Mouse (Mus musculus) ES-E14 (cell line): ENCODE measurements at regions not wholly inside any gene's neighbourhood (a gene's known extent, or its start where the extent isn't known, plus 50 kb on each side); places are given as distances from the start of the nearest gene placed in this dataset.

Experiments
- DNase-seq: peaks from one replicate; pipeline ENCODE4 v3.0.0-alpha.2; 2013; ENCODE audit warnings: low read depth, low spot score
- H3K27ac ChIP-seq: 2 replicates; pipeline ENCODE4 v1.5.1; 2012; ENCODE audit warnings: low read depth, mild to moderate bottlenecking, low read length, moderate library complexity, mixed read lengths; ENCODE audit not compliant: poor library complexity, insufficient read depth, severe bottlenecking
- H3K36me3 ChIP-seq: 2 replicates; pipeline ENCODE4 v1.6.1; 2012; ENCODE audit warnings: mild to moderate bottlenecking, low read length, moderate library complexity, mixed read lengths; ENCODE audit not compliant: control insufficient read depth, poor library complexity, insufficient read depth, severe bottlenecking
- H3K4me1 ChIP-seq, 2 experiments: fragments of 150-350 bp in 1 of 2; sonication (generic) in 1 of 2; 2 replicates each; pipeline ENCODE4 v1.6.1; 2012; ENCODE audit warnings: low read length in 2 of 2, mild to moderate bottlenecking in 1 of 2, mixed read lengths in 1 of 2; ENCODE audit not compliant: control insufficient read depth in 2 of 2, insufficient read depth in 2 of 2, poor library complexity in 1 of 2
- H3K4me3 ChIP-seq, 2 experiments: fragments of 150-350 bp in 1 of 2; sonication (generic) in 1 of 2; 2 replicates each; pipeline ENCODE4 v1.5.1; 2012; ENCODE audit warnings: low read length in 2 of 2, low read depth in 1 of 2, mild to moderate bottlenecking in 1 of 2, mixed read lengths in 1 of 2; ENCODE audit not compliant: insufficient read depth in 1 of 2, poor library complexity in 1 of 2, severe bottlenecking in 1 of 2
- H3K9ac ChIP-seq: 2 replicates; pipeline ENCODE4 v1.6.1; 2012; ENCODE audit warnings: low read depth, mild to moderate bottlenecking, low read length, mixed read lengths; ENCODE audit not compliant: poor library complexity, insufficient read depth, severe bottlenecking
- H3K9me3 ChIP-seq: fragments of 150-350 bp; sonication (generic); 2 replicates; pipeline ENCODE4 v1.6.1; 2012; ENCODE audit warnings: low read depth, mild to moderate bottlenecking, low read length; ENCODE audit not compliant: control insufficient read depth, insufficient read depth
- CHD2 ChIP-seq: IDR thresholded peaks from 2 replicates; pipeline ENCODE4 v1.6.1; 2014; ENCODE audit warnings: mild to moderate bottlenecking, low read depth, low read length, inconsistent platforms
- HCFC1 ChIP-seq: IDR thresholded peaks from 2 replicates; pipeline ENCODE4 v1.6.1; 2012; ENCODE audit warnings: low read length, inconsistent platforms, borderline replicate concordance; ENCODE audit not compliant: insufficient read depth
- MAFK ChIP-seq: IDR thresholded peaks from 2 replicates; pipeline ENCODE4 v1.6.1; 2014; ENCODE audit warnings: mild to moderate bottlenecking, low read depth, low read length, inconsistent platforms; ENCODE audit not compliant: insufficient read depth
- ZC3H11A ChIP-seq: IDR thresholded peaks from 2 replicates; pipeline ENCODE4 v1.6.1; 2012; ENCODE audit warnings: low read depth, mild to moderate bottlenecking, inconsistent platforms, low read length, borderline replicate concordance
- ZNF384 ChIP-seq: IDR thresholded peaks from 2 replicates; pipeline ENCODE4 v1.6.1; 2012; ENCODE audit warnings: low read depth, low read length, inconsistent platforms
- in situ Hi-C, 2 experiments: fragments of 600-800 bp; cut with MboI; formaldehyde crosslinking; loops; one replicate each; pipeline ENCODE4 v1.15.1; 2025; ENCODE audit warnings: low sequenced_read_pairs in 2 of 2, inconsistent platforms in 1 of 2; ENCODE audit not compliant: unreplicated experiment in 2 of 2

DNA sequence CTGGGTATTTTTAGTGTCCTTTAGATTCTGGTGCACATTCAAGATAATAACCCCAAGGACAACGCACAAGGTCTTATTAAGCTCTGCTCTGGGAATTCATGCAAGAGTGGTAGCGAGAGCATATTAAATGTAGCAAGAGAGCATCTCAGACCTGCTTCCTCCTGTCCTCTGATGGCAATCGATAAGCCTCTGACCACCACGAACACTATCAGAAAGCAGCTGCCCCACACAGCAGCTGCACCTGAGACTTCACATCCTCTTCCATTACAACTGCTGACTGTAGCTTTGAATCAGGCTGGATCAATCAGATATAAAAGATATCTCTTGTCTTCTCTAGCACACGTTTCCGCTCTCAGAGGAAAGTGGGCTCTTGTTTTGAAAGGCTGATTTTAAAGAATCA, 117.8 kb downstream of the Tmco5 start:
- Histone ChIP-seq H3K9ac (no peak overlapping the region), H3K4me3 (no peak overlapping the region), H3K4me1 (no peaks in the 10 kb centered on the region), H3K9me3 (no peaks in the 10 kb centered on the region), H3K36me3 (no peaks in the 10 kb centered on the region), H3K27ac (no peak overlapping the region)
- DNase-seq = no peak
- TF ChIP-seq CHD2 = no peak
- in situ Hi-C loops = no loop called here

- Histone ChIP-seq H3K27ac (no peak overlapping the region), H3K4me3 (no peak overlapping the region), H3K36me3 (no peaks in the 10 kb centered on the region), H3K9ac (no peak overlapping the region), H3K4me1 (no peaks in the 10 kb centered on the region), H3K9me3 (no peaks in the 10 kb centered on the region)
- DNase-seq = no peak
- in situ Hi-C loops = no loop called here
- TF ChIP-seq ZNF384 (no peak), HCFC1 (no peak), ZC3H11A (no peak), CHD2 (no peak)
Observed at GRCm38 (mm10) chr2:116998822-116999221, 120.3 kb downstream of the Tmco5 start.

DNA sequence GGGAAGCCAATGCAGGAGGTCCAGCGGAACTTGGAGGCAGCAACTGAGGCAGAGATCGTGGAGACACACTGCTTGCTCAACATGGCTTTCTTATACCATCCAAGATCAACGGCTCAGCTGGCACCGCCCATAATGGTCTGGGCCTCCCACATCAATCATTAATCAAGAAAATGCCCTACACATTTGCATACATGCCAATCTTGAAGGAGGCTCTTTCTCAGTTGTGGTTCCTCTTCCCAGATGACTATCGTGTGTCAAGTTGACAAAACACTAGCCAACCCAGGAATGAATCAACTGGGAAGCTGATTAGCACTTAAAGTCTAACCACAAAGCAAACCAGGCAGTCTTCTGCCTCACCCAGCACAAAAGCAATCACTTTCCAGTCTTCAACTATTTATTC, 121.1 kb downstream of the Tmco5 start:
- in situ Hi-C loops = no loop called here
- no peak overlapping the region for H3K4me3 ChIP-seq

DNA sequence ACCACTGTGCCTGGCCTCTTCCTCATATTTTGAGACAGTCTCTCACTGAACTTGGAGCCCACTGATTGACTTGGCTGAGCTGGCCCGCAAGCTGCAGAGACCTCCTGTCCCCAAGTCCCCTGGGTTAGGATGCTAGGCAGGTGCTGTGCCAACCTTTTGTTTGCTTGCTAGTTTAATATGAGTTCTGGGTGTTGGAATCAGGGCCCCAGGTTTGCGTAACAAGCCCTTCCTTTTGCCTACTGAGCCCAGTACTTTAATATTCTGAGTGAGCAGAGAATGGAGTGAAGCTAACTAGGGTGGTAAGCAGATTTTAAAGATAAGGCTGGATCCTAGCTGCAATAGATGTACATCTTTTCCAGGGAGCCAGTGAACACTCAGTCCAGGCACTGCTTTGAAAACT, 117.2 kb upstream of the Spred1 start:
- H3K27ac ChIP-seq = no peak overlapping the region
- no peak overlapping the region for H3K4me3 ChIP-seq
- TF ChIP-seq HCFC1 = no peak
- no peak for TF ChIP-seq MAFK
- no peak for TF ChIP-seq CHD2
- TF ChIP-seq ZC3H11A = no peak
- no peak for TF ChIP-seq ZNF384
- no peaks in the 10 kb centered on the region for H3K36me3 ChIP-seq
- in situ Hi-C loops = no loop called here
- no peak overlapping the region for H3K9ac ChIP-seq
- no peaks in the 10 kb centered on the region for H3K9me3 ChIP-seq
- DNase-seq = no peak
- no peaks in the 10 kb centered on the region for H3K4me1 ChIP-seq

More for the DNA sequence above, 121.1 kb downstream of the Tmco5 start:
- Histone ChIP-seq H3K36me3 (no peaks in the 10 kb centered on the region), H3K27ac (no peak overlapping the region), H3K4me1 (no peaks in the 10 kb centered on the region), H3K9me3 (no peaks in the 10 kb centered on the region), H3K9ac (no peak overlapping the region)
- DNase-seq = no peak
- TF ChIP-seq ZNF384 = no peak
- TF ChIP-seq ZC3H11A = no peak
- TF ChIP-seq CHD2 = no peak
- TF ChIP-seq MAFK = no peak
- no peak for TF ChIP-seq HCFC1

- TF ChIP-seq HCFC1 (no peak), ZC3H11A (no peak), CHD2 (no peak), ZNF384 (no peak), MAFK (no peak)
- H3K27ac ChIP-seq = no peak overlapping the region
- H3K4me1 ChIP-seq = no peaks in the 10 kb centered on the region
- H3K4me3 ChIP-seq = no peak overlapping the region
- no peak for DNase-seq
- H3K9me3 ChIP-seq = no peaks in the 10 kb centered on the region
- in situ Hi-C loops = no loop called here
- H3K9ac ChIP-seq = no peak overlapping the region
- H3K36me3 ChIP-seq = no peaks in the 10 kb centered on the region
Observed at GRCm38 (mm10) chr2:117006846-117007245, 114.3 kb upstream of the Spred1 start.
